Mouse (Mus musculus): ENCODE measurements at regions not wholly inside any gene's neighbourhood (a gene's known extent, or its start where the extent isn't known, plus 50 kb on each side); places are given as distances from the start of the nearest gene placed in this dataset.

- TF ChIP-seq POLR2A (IDR thresholded peaks at IDR 0.05; ENCODE audit: low read depth, low read length) (no peak), CTCF (conservative IDR thresholded peaks at IDR 0.05; ENCODE audit: insufficient read depth, insufficient read length, low read depth, low read length) (no peak)
Observed at GRCm38 (mm10) chr7:74693049-74693448, 138.5 kb upstream of the Slco3a1 start.

Data from kidney, adult 2 months (tissue).